Mouse (Mus musculus) ES-E14 (cell line): Measurements from ENCODE around the gene Stxbp1.

Experiments used
- CHD2 ChIP-seq: IDR thresholded peaks from 2 replicates; pipeline ENCODE4 v1.6.1; 2014; ENCODE audit warnings: mild to moderate bottlenecking, low read depth, low read length, inconsistent platforms
- HCFC1 ChIP-seq: IDR thresholded peaks from 2 replicates; pipeline ENCODE4 v1.6.1; 2012; ENCODE audit warnings: low read length, inconsistent platforms, borderline replicate concordance; ENCODE audit not compliant: insufficient read depth
- MAFK ChIP-seq: IDR thresholded peaks from 2 replicates; pipeline ENCODE4 v1.6.1; 2014; ENCODE audit warnings: mild to moderate bottlenecking, low read depth, low read length, inconsistent platforms; ENCODE audit not compliant: insufficient read depth
- ZC3H11A ChIP-seq: IDR thresholded peaks from 2 replicates; pipeline ENCODE4 v1.6.1; 2012; ENCODE audit warnings: low read depth, mild to moderate bottlenecking, inconsistent platforms, low read length, borderline replicate concordance
- ZNF384 ChIP-seq: IDR thresholded peaks from 2 replicates; pipeline ENCODE4 v1.6.1; 2012; ENCODE audit warnings: low read depth, low read length, inconsistent platforms

- TF ChIP-seq HCFC1 = no peak
- TF ChIP-seq ZC3H11A = no peak
- TF ChIP-seq MAFK = no peak
- no peak for TF ChIP-seq CHD2
- no peak for TF ChIP-seq ZNF384
Measured at GRCm38 (mm10) chr2:32825796-32826195, 21.2 kb downstream of the Stxbp1 start.
